Comparison of ENCODE assay signal across 15 mouse cellular contexts in the genomic region with DNA sequence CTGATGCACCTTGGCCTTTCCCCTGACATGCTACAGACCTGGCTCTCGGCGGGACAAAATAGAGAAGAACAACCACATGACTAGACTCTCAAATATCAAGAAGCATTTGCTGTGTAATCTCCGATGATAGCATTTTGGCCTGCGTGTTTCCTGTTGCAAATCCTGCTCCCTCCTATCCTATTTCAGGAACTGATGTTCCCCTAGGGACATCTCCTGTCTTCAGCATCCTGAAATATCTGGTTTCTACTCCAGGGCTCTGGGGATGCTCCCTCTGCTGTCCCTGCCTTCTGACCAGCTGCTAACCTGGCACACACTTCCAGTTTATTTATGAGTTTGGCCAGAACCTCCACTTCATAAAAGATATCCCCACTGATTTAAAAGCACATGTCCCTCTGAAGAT.
"Had no signal": no experiment of that assay in that cellular context is flagged by ENCODE, and none has a peak within 500 bp of the region (broad histone marks: within the 10 kb centered on the region; RNA-seq: fewer than 3 reads in every experiment).

No protein-coding gene starts in this region.

- H3K9me3 ChIP-seq: liver, embryonic 13.5 days; lung, embryonic 15.5 days; megakaryocyte, embryonic 14.5 days; midbrain, embryonic 15.5 days; neural tube, embryonic 12.5 days; stomach, embryonic 15.5 days had no signal

- ATAC-seq: liver, postnatal 0 days; midbrain, embryonic 15.5 days had no signal

- H3K27me3 ChIP-seq: liver, embryonic 13.5 days; lung, embryonic 15.5 days; megakaryocyte, embryonic 14.5 days; midbrain, embryonic 15.5 days; stomach, embryonic 15.5 days had no signal

- H3K36me3 ChIP-seq: liver, embryonic 13.5 days; lung, embryonic 15.5 days; midbrain, embryonic 15.5 days; neural tube, embryonic 12.5 days; stomach, embryonic 15.5 days had no signal

- H3K4me3 ChIP-seq: layer of hippocampus, adult 2 months; liver, embryonic 13.5 days; lung, embryonic 15.5 days; megakaryocyte, embryonic 14.5 days; midbrain, embryonic 15.5 days; neural tube, embryonic 12.5 days; stomach, embryonic 15.5 days had no signal

- H3K4me2 ChIP-seq: liver, embryonic 13.5 days; lung, embryonic 15.5 days; midbrain, embryonic 11.5 days; midbrain, embryonic 15.5 days; neural tube, embryonic 12.5 days; stomach, embryonic 15.5 days had no signal

- H3K9ac ChIP-seq: liver, embryonic 13.5 days; liver, postnatal 0 days; lung, embryonic 15.5 days; midbrain, embryonic 15.5 days; neural tube, embryonic 12.5 days; stomach, embryonic 15.5 days had no signal

- H3K4me1 ChIP-seq: liver, embryonic 13.5 days; megakaryocyte, embryonic 14.5 days; midbrain, embryonic 15.5 days; neural tube, embryonic 12.5 days had no signal

- H3K27ac ChIP-seq: kidney, postnatal 0 days; layer of hippocampus, adult 2 months; liver, embryonic 13.5 days; lung, embryonic 15.5 days; macrophage; midbrain, embryonic 15.5 days; neural tube, embryonic 12.5 days; stomach, embryonic 15.5 days had no signal

- DNase-seq: liver; liver, embryonic 13.5 days; liver, postnatal 0 days; lung, postnatal 14 days; thymus, adult 2 months; thymus, postnatal 25 days had no signal
